Mouse (Mus musculus) intestine, embryonic 15.5 days (tissue): ENCODE data around the gene Xrcc1. TPM values are rescaled to one million over a fixed set of nuclear protein-coding genes. Genes with fewer than 3 reads are reported as not detected.
A peak's percentile ranks its signal among the peaks of the same experiment; 100 is the strongest.

Experiments
- ATAC-seq: fragments of 200-750 bp; cut with Nextera tagmentation; 2 replicates; pipeline ENCODE4 v1.8.0; 2017; ENCODE audit warnings: moderate TSS enrichment, moderate library complexity
- H3K27ac ChIP-seq: fragments of 300-500 bp; sonication (generic); 2 replicates; pipeline ENCODE4 v1.5.1; 2015; ENCODE audit warnings: mild to moderate bottlenecking, inconsistent platforms
- H3K27me3 ChIP-seq: fragments of 300-500 bp; sonication (generic); replicated peaks from 2 replicates; pipeline ENCODE4 v1.6.1; 2015; ENCODE audit warnings: inconsistent platforms
- H3K36me3 ChIP-seq: fragments of 300-500 bp; sonication (generic); 2 replicates; pipeline ENCODE4 v1.6.1; 2015; ENCODE audit warnings: inconsistent platforms
- H3K4me1 ChIP-seq: fragments of 300-500 bp; sonication (generic); replicated peaks from 2 replicates; pipeline ENCODE4 v1.6.1; 2015; ENCODE audit warnings: inconsistent platforms
- H3K4me2 ChIP-seq: fragments of 300-500 bp; sonication (generic); replicated peaks from 2 replicates; pipeline ENCODE4 v1.6.1; 2015; ENCODE audit warnings: mild to moderate bottlenecking, inconsistent platforms
- H3K4me3 ChIP-seq: fragments of 300-500 bp; sonication (generic); replicated peaks from 2 replicates; pipeline ENCODE4 v1.5.1; 2015; ENCODE audit warnings: inconsistent platforms
- H3K9ac ChIP-seq: fragments of 300-500 bp; sonication (generic); 2 replicates; pipeline ENCODE4 v1.6.1; 2015; ENCODE audit warnings: inconsistent platforms
- H3K9me3 ChIP-seq: fragments of 300-500 bp; sonication (generic); 2 replicates; pipeline ENCODE4 v1.6.1; 2016; ENCODE audit warnings: inconsistent platforms
- WGBS: fragments of 180-500 bp; shearing (Covaris S2); methylation state at CpG from one replicate; pipeline ENCODE4 v1.1.7; 2015; 5-methylcytosine and 5-hydroxymethylcytosine counted together
- polyA plus RNA-seq: library from polyadenylated mRNA; unstranded; fragments of >200 nt; fragmentation: Nextera tagmentation; extraction: Ambion mirVana; gene quantifications from 2 replicates; pipeline ENCODE4 v1.2.1, GENCODE M21; 2015

Gene Xrcc1
- polyA plus RNA-seq: 79.9 and 101 TPM in 2 replicates

GRCm38 (mm10) chr7:24546068-24546614 lies at the start of gene Xrcc1, which contains the start of gene Pinlyp:
Gene Xrcc1 (plus strand): TSS chr7:24546289.
Gene Pinlyp (minus strand): TSS chr7:24546118.
- H3K27ac ChIP-seq: peak within 1 kb of the TSS; percentile 71
- H3K9ac ChIP-seq: peak within 1 kb of the TSS; percentile 79
- H3K4me1 ChIP-seq: peaks cover 12% of the 10 kb centered on the region
- whole genome bisulfite sequencing: 33% methylated on average over 13 of the region's 13 CpGs
- H3K9me3 ChIP-seq: no peaks in the 10 kb centered on the region
- peak within 1 kb of the TSS; percentile 85 for H3K4me3 ChIP-seq
- 0 out of 2 replicates have a peak, but pooled peaks cover 3% of the 10 kb centered on the region for H3K36me3 ChIP-seq
- ATAC-seq: peak; percentile 12; the same call in 1 of the 2 replicates
- H3K4me2 ChIP-seq: peak within 1 kb of the TSS; percentile 77
- H3K27me3 ChIP-seq: no peaks in the 10 kb centered on the region

DNA sequence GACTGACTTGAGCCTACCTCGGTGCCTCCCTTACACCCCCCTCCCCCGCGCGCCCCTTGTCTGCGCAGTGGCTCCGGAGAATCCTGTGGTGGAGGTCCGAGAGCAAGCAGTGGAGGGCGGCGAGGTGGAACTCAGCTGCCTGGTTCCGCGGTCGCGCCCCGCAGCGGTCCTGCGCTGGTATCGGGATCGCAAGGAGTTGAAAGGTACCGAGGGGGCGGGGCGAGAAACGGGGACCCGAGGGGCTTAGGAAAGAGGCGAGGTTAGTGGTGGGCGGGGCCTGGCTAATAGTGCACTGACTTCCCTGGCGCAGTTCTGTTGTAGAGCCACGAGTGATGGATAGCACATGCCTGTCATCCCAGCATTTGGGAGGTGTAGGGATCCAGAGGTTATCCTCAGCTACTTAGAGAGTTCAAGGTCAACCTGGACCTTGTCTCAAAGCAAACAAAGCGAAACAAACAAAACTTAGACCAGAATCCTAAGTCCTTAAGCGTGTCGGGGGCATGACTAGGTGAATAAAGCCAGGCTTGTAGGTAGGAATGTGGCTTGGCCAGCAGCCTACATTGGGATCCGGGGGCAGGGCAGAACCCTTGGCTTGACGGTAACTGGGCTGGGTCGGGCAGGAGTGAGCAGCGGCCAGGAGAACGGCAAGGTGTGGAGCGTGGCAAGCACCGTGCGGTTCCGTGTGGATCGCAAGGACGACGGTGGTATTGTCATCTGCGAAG lies 46.1 kb upstream of the Xrcc1 start:
- ATAC-seq: peak; percentile 31; the same call in 1 of the 2 replicates
- H3K27ac ChIP-seq: no peak overlapping the region

GRCm38 (mm10) chr7:24500929-24501328 lies 45.2 kb upstream of the Xrcc1 start:
- no peak for ATAC-seq
- Histone ChIP-seq H3K4me2 (no peak overlapping the region), H3K36me3 (no peaks in the 10 kb centered on the region), H3K27me3 (peaks cover 37% of the 10 kb centered on the region), H3K9me3 (no peaks in the 10 kb centered on the region), H3K9ac (no peak overlapping the region), H3K4me3 (no peak overlapping the region), H3K4me1 (peaks cover 15% of the 10 kb centered on the region), H3K27ac (no peak overlapping the region)
- 36% methylated on average over 7 of the region's 7 CpGs for WGBS

More for the DNA sequence above, 46.1 kb upstream of the Xrcc1 start:
- Histone ChIP-seq H3K4me3 (peak overlapping the region; percentile 33), H3K36me3 (no peaks in the 10 kb centered on the region), H3K4me1 (peaks cover 12% of the 10 kb centered on the region), H3K27me3 (peaks cover 37% of the 10 kb centered on the region), H3K9me3 (no peaks in the 10 kb centered on the region), H3K4me2 (peak overlapping the region; percentile 72), H3K9ac (peak overlapping the region; percentile 28)
- 8% methylated on average over 43 of the region's 43 CpGs for WGBS

- Histone ChIP-seq H3K36me3 (no peaks in the 10 kb centered on the region), H3K9ac (no peak overlapping the region), H3K4me3 (no peak overlapping the region), H3K27me3 (peaks cover 37% of the 10 kb centered on the region), H3K27ac (no peak overlapping the region), H3K4me1 (peaks cover 18% of the 10 kb centered on the region), H3K4me2 (no peak overlapping the region), H3K9me3 (no peaks in the 10 kb centered on the region)
- WGBS: 48% methylated on average over 21 of the region's 21 CpGs
- no peak for ATAC-seq
These were observed 44.6 kb upstream of the Xrcc1 start for GRCm38 (mm10) chr7:24501492-24501891.

DNA sequence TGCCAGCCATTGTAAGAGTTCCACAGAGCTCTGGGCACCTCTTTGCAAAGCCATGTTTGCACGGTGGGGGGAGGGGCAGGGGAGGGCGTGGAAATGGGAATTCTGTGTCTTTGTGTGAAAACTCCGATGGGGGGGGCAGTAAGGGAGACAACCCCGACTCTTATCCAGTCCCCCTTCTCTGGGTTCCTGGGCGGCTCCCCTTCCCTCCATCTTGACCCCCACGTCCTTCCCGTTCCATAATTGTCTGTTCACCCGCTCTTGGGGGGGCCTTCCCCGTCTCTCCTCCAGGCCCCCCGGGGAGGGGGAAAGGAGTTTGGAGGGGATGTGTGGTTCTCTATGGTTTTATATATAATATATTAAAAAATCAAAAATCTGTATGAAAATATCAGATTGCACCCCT lies 42.1 kb upstream of the Xrcc1 start:
- Histone ChIP-seq H3K4me2 (no peak overlapping the region), H3K27me3 (peaks cover 26% of the 10 kb centered on the region), H3K27ac (no peak overlapping the region), H3K9me3 (no peaks in the 10 kb centered on the region), H3K9ac (no peak overlapping the region), H3K36me3 (no peaks in the 10 kb centered on the region), H3K4me3 (no peak overlapping the region), H3K4me1 (peaks cover 25% of the 10 kb centered on the region)
- no peak for ATAC-seq
- 19% methylated on average over 10 of the region's 10 CpGs for WGBS

DNA sequence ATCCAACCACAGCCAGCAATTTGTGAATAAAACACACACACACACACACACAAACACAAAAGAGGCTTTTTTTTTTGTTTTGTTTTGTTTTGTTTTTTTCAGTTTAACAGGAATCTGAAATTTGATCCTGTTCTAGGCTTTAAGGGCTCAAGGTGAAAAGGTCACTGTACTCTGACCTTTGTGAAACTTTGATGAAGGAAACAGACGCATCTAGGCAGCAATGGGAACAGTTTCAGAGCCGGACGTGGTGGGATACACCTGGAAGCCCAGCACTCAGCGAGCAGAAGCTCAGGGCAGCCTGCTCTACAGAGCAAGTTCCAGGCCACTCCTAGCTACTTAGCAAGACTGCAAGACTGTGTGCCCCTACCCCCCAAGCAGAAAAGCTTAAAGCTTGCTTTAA lies 41.2 kb upstream of the Xrcc1 start:
- Histone ChIP-seq H3K9ac (no peak overlapping the region), H3K4me2 (no peak overlapping the region), H3K27me3 (peaks cover 17% of the 10 kb centered on the region), H3K9me3 (no peaks in the 10 kb centered on the region), H3K4me1 (peaks cover 24% of the 10 kb centered on the region), H3K4me3 (no peak overlapping the region), H3K36me3 (no peaks in the 10 kb centered on the region), H3K27ac (no peak overlapping the region)
- no peak for ATAC-seq
- 18% methylated on average over 4 of the region's 4 CpGs for WGBS

- no peak for ATAC-seq
- no peaks in the 10 kb centered on the region for H3K36me3 ChIP-seq
- no peak overlapping the region for H3K4me3 ChIP-seq
- peaks cover 18% of the 10 kb centered on the region for H3K4me1 ChIP-seq
- peak overlapping the region; percentile 2; the same call in 1 of the 2 replicates for H3K9ac ChIP-seq
- peak overlapping the region; percentile 99; the same call in 1 of the 2 replicates for H3K27ac ChIP-seq
- WGBS: 27% methylated on average over 15 of the region's 15 CpGs
- H3K27me3 ChIP-seq: peaks cover 10% of the 10 kb centered on the region
- no peaks in the 10 kb centered on the region for H3K9me3 ChIP-seq
- H3K4me2 ChIP-seq: peak overlapping the region; percentile 84
These were observed 40.5 kb upstream of the Xrcc1 start for GRCm38 (mm10) chr7:24505447-24506064.

GRCm38 (mm10) chr7:24506065-24506459 lies 40.0 kb upstream of the Xrcc1 start:
- Histone ChIP-seq H3K27ac (peak overlapping the region; percentile 99; the same call in 1 of the 2 replicates), H3K4me3 (peak overlapping the region; percentile 80), H3K36me3 (no peaks in the 10 kb centered on the region), H3K27me3 (peaks cover 5% of the 10 kb centered on the region; the same call in 1 of the 2 replicates), H3K4me2 (peak overlapping the region; percentile 84), H3K9ac (peak overlapping the region; percentile 99; the same call in 1 of the 2 replicates), H3K9me3 (no peaks in the 10 kb centered on the region), H3K4me1 (peaks cover 17% of the 10 kb centered on the region)
- 15% methylated on average over 3 of the region's 3 CpGs for WGBS
- ATAC-seq: no peak

- 0 out of 2 replicates have a peak, but pooled peaks have one; percentile 7 for ATAC-seq
- H3K4me1 ChIP-seq: peaks cover 17% of the 10 kb centered on the region
- H3K9me3 ChIP-seq: no peaks in the 10 kb centered on the region
- peaks cover 2% of the 10 kb centered on the region; the same call in 1 of the 2 replicates for H3K27me3 ChIP-seq
- H3K4me2 ChIP-seq: peak overlapping the region; percentile 84
- peak overlapping the region; percentile 99 for H3K9ac ChIP-seq
- H3K36me3 ChIP-seq: no peaks in the 10 kb centered on the region
- H3K4me3 ChIP-seq: peak overlapping the region; percentile 80
- H3K27ac ChIP-seq: peak overlapping the region; percentile 99
- WGBS: 1% methylated on average over 12 of the region's 12 CpGs
These were observed 39.6 kb upstream of the Xrcc1 start for GRCm38 (mm10) chr7:24506476-24506837.

DNA sequence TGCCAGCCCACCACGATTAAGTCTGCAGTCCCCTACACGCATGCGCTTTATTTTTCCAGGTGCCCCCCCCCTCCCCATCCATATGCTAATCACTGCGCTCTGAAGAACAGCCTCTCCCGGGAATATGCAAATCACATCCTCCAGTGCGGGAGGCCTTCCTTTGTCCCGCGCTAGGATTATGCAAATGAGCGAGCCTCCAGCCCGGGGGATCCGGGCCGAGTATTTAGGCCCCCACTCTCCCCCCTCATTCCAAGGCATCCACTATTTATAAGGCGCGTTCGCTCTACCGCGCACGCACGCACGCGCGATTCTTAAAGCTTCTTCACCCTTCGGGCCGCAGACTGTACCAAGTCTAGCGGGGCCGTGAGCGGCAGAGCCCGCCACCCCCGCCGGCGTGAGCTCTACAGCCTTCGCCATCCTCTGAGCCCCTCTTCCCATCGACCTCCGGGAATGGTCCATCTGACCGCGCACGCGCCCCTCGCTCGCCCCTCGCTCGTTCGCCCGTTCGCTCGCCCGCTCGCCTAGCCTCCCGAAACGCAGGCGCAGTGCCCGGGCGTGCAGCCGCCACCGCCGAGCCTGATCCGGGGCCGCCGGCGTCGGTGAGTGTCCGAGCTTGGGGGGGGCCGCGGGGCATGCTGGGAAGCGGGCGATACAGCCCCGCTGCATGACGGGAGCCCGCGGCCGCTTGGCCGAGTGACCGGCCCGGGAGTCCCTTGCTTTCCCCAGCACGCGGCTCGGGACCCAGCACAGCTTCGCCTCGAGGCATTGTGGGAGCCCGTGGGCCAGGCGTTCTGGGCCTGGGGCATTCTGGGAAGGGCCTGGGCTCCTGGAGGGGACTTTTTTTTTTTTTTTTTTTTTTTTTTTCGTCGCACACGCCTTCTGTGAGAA lies 39.0 kb upstream of the Xrcc1 start, which contains the start of gene Zfp428:
Gene Zfp428, plus strand, starts transcription at position 169 of the 888 bp plus-strand sequence.
- ATAC-seq: peak; percentile 90
- Histone ChIP-seq H3K4me2 (peak within 1 kb of the TSS; percentile 84), H3K36me3 (no peaks in the 10 kb centered on the region), H3K4me1 (peaks cover 17% of the 10 kb centered on the region), H3K27me3 (no peaks in the 10 kb centered on the region), H3K9ac (peak within 1 kb of the TSS; percentile 99), H3K27ac (peak within 1 kb of the TSS; percentile 99), H3K4me3 (peak within 1 kb of the TSS; percentile 80), H3K9me3 (no peaks in the 10 kb centered on the region)
- WGBS: under 1% methylated on average over 84 of the region's 84 CpGs

- H3K4me3 ChIP-seq: peak overlapping the region; percentile 80
- H3K9me3 ChIP-seq: no peaks in the 10 kb centered on the region
- peak overlapping the region; percentile 99 for H3K9ac ChIP-seq
- ATAC-seq: peak; percentile 36
- WGBS: 1% methylated on average over 20 of the region's 20 CpGs
- peak overlapping the region; percentile 99 for H3K27ac ChIP-seq
- H3K27me3 ChIP-seq: no peaks in the 10 kb centered on the region
- H3K4me2 ChIP-seq: peak overlapping the region; percentile 84
- no peaks in the 10 kb centered on the region for H3K36me3 ChIP-seq
- peaks cover 17% of the 10 kb centered on the region for H3K4me1 ChIP-seq
These were observed 38.4 kb upstream of the Xrcc1 start for GRCm38 (mm10) chr7:24507726-24508114.
